Mouse (Mus musculus) 416B (cell line): ENCODE data around the gene Gm28308.

Experiments used
- DNase-seq: peaks from one replicate; pipeline ENCODE4 v3.0.0; 2011; ENCODE audit warnings: low read depth

Gene Gm28308

DNA sequence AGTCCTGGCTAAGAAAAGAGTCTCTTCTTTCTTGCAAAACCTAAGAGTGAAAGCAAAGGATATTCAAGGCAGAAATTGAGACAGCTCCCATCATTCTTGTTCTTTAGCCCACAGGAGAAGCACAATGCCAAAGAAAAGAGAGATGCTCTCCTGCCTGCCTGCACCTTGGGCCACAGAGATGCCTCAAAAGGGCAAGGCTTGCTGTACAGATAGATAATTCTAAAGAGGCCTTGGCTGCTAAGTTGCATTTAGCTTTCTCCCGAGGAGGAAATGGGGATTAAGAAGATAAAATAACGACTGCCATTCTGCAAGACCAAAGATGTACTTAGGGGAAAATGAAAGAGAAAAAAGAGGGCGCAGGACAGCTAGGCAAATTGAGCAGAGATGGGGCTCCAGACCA lies 33.8 kb upstream of the Gm28308 start:
- no peak for DNase-seq

DNA sequence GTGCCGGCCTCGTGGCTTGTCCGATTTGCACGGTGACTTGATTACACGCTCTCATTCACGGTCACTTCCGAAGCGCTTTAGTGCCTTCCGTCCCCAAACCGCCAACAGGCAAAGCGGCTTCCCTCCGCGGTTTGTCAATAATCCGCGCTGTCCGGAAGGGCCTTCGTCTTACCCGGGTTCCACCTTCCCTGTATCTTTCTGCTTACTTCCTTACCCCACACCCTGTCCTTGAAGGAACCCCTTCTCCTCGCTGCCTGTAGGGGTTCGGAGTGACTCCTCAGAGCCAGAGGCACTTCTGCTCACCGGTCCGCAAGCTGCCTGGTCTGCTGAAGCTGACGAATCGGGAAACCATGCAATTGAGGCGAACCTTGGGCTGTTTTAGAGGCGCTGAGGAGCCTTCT lies 33.3 kb upstream of the Gm28308 start:
- no peak for DNase-seq

- no peak for DNase-seq
Measured at GRCm38 (mm10) chr6:52245757-52246142, 32.6 kb upstream of the Gm28308 start, which contains the start of gene Hoxa11. Gene Hoxa11, minus strand, starts transcription at chr6:52245810.

DNA sequence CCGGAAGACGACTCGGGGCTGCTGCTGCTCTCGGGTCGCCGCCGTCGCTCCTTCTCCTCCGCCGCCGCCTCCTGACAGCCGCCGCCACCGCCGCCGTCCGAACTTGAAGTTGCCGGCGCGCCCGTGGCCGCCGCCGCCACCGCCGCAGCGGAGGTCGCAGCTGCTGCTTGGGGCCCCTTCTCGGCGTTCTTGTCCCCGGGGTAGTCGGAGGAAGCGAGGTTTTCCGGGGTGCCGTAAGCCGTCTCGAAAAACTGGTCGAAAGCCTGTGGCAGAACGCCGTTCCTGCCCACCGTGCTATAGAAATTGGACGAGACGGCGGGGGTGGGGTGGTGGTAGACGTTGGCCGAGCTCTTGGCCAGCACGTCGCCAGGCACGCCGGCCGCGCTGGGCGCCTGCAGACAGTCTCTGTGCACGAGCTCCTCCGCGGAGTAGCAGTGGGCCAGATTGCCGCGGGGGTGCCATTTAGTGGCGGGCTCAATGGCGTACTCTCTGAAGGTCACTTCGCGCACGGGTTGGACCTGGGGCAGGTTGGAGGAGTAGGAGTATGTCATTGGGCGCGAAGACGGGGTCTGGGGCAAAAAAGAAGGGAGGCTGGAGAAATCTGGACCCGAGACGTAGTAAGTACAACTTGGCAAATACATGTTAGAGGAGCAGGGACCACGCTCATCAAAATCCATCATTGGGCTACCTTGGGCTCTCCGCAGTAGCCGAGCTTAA lies 32.1 kb upstream of the Gm28308 start:
- DNase-seq = no peak

- DNase-seq = no peak
Measured at GRCm38 (mm10) chr6:52244471-52245039, 31.4 kb upstream of the Gm28308 start.

- DNase-seq = no peak
Measured at GRCm38 (mm10) chr6:52243681-52244121, 30.6 kb upstream of the Gm28308 start.

DNA sequence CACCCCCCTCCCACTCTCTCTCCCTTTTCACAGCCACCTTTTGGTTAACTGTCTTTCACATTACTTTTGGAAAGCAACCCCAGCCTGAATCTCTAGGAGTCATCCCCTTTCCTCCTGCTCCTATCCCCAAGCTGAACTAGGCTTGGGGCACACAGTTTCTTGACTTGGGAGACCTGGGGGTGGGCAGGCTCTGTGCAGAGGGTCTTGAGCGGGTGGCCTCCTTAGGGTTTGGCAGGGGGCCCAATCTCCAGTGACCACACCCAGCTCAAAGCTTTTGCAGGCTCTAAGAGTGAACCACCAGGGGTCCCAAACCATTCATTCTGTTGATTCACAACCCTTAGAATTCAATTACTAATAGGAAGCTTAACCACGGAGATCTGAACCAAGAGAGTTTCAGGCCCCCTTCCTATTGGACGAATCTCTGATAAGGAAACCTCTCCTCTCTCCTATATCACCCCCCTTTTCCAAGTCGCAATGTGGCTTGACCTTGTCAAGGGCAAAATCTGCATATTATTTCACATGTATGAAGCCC lies 29.7 kb upstream of the Gm28308 start:
- DNase-seq = no peak

DNA sequence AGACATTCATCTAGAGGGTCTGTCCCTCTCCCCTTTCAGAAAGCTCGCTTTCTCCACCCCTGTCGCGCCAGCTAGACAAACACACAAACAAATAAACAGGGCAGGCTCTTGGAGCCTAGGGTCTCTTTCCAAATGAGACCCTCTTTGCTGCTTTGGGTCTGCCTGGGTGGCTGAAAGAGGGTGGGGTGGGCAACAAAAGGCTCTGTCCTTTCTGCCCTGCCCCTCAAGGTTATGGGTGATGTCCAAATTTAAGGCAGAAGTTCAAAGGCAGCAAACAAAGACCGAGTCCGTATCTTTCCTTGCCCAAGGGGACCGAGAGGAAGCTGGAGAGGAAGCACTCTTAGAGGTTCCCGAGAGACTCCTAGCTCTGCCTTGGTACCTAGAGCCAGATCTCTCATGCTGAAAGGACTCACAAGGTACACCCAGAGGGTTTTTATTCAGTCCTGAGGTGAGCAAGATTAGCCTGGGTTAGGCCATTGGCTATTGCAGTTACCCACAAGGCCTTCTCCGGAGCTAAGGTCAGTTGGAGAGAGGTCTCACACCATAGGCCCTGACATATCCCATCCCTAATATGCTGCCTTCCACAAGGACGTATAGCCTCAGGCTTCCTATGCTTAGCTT lies 28.0 kb upstream of the Gm28308 start:
- no peak for DNase-seq

GRCm38 (mm10) chr6:52240389-52241000 lies 27.4 kb upstream of the Gm28308 start, which contains the start of gene Hoxa10:
Gene Hoxa10, minus strand, starts transcription at chr6:52240854.
- DNase-seq = peak; percentile 26

GRCm38 (mm10) chr6:52239625-52240388 lies 26.7 kb upstream of the Gm28308 start:
- no peak for DNase-seq

GRCm38 (mm10) chr6:52238976-52239375 lies 25.8 kb upstream of the Gm28308 start:
- no peak for DNase-seq

- DNase-seq = no peak
Measured at GRCm38 (mm10) chr6:52238155-52238545, 25.0 kb upstream of the Gm28308 start.

DNA sequence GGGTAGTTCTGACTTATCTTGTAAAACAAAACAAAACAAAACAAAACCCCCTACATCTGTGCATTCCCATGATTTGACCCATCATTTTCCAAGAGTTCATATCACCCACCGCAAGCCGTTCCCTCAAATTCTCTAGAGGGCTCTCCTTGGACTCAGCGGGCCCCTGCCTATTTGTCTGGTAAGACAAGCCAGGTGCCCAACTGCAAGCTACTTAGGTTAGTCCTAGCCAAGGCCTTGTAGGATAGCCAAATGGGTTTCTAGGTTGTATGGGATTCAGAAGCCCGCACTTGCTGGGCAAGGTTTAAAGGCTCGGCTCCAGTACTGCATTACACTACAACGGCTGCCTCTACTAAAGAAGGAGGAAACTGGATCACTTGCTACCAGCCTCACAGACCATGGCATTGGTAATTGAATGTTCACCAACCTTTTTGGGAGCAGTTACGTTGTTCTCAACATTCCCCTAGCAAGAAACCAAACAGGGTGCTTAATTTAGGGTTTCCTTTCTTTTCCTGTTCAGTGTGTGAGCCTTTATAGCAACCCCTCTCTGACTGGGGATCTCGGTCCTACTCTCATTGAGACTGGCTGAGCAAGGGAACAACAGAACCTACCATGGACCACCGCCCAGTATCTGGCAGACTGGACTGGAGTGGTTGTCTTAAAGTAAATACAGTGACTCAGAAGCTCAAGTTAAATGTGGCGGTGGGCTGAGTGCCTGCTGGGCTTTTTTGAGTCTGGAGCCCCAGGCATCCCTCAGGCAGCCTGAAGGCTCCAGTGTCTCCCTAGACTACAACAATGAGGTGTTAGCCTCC lies 24.4 kb upstream of the Gm28308 start:
- no peak for DNase-seq

DNA sequence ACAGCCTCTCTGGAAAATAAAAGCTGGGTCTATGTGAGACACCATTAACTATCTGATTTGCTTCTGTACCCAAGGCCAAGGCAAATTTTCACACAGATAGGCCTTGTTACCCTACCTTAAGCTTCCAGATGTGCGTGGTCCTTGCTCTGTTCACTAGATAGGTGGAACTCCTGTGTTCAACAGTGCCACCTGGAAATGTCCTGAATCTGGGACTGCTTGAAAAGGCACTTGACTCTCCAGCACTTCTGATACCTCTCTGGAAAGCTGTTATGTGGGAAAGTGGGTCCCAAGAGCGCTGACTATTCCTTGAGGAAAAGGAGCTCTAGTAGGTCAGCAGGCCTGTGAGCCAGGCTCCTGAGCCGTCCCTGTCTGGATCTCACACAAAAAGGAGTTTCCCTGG lies 23.7 kb upstream of the Gm28308 start:
- DNase-seq = no peak

GRCm38 (mm10) chr6:52235866-52236265 lies 22.7 kb upstream of the Gm28308 start:
- DNase-seq = no peak

DNA sequence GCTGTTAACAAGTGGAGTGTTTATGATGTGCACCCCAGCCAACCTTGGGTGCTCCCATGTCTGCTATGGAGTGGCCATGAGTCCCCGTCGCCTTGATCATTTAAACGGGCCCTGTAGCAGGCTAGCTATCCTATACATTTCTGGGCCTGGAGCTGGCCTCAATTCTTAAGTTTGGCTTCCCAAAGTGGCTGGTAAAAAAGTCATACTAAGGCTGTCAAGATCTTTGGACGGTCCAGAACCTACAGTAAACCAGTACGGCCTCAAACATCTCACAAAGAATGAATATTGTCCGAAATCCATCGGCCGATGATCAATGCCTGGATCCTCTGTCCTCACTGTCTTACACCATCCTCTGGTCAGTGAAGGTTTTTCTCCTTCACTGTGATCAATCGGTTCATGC lies 22.1 kb upstream of the Gm28308 start:
- no peak for DNase-seq

DNA sequence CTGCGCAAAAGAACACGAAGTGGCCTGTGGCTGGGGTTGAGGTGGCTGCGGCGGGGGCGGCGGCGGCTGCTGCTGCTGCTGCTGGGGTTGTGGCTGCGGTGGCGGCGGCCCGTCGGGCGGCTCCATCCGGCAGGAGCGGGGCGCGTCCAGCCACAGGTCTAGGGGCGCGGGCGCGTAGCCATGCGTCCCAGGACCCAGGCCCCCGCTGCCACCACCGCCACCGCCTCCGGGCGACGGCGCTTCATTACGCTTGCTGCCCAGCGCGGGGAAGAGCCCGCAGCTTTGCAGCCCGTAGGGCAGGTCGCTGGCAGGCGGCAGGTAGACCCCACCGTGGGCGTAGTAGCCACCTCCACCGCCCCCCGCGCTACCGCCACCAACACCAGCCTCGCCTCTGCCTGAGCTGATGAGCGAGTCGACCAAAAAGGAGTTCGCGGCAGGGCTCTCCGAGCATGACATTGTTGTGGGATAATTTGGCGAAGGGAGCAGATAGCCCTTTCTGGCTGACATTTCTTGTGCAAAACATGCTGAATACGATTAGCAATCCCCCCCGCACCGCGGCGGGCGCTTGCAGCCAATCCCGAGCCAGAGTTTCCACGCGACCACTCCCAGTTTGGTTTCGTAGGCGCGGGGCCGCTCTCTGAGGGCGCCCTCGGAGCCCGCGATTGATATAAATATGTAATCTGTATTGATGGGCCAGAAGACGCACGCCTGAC lies 21.4 kb upstream of the Gm28308 start:
- no peak for DNase-seq

GRCm38 (mm10) chr6:52233546-52234427 lies 20.6 kb upstream of the Gm28308 start:
- no peak for DNase-seq

- no peak for DNase-seq
Measured at GRCm38 (mm10) chr6:52232984-52233545, 19.9 kb upstream of the Gm28308 start.
